Mouse (Mus musculus) right cerebral cortex, postnatal 25 days (tissue): ENCODE measurements around the gene Epha6.

Experiments
- DNase-seq: peaks from one replicate; pipeline ENCODE4 v3.0.0; 2022

The Epha6 gene

DNA sequence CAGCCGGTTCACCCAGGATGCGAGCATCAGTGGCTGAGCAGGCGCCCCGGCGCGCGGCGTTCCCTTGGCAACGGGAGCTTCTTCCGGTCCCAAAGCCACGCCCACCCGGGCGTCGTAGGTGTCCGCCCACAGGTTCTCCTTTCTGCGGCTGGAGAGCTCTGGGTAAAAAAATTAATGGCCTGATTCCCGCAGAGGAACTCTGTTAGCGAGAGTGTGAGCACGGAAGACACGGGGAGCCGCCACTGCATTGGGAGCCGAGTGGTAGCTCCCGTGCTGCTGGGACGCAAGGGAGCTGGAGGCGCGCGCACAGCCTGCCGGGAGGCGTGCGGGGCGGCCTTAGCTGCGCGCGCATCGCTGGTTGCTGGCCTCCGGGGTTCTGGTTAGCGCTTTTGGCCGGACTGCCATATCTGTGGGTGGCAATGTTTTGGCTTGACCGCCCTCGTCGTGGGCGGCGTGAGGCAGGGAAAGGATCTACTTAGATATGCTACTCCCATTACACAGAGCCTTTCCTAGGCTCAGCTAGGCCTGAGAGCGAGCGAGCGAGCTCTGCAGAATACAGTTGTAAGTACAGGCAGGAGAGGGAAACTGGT, 966.1 kb downstream of the Epha6 start, which contains the start of gene Arl6:
Arl6 (minus strand) TSS at position 290 of the 590 bp plus-strand sequence.
- peak; percentile 96 for DNase-seq

DNA sequence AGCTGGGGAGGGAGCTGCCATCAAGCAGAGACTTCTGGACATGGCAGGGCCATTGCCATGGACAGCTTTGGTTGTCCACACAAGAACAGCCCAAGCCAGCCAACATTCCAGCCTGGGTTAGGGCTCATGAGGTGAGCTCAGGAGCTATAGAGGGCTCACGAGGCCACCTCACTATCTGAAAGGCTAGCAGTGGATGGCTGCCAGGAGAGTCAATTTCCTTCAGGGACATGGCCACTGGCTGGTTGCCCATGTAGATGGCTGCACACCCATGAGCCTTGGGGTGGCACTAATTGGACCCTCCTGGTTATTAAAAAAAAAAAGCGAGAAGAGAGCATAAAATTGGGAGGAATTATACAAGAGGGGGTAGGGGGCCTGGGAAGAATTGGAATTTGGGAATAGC, 970.7 kb downstream of the Epha6 start:
- no peak for DNase-seq

- no peak for DNase-seq
Measured at GRCm38 (mm10) chr16:59621554-59621953, 983.8 kb downstream of the Epha6 start.

- peak; percentile 24 for DNase-seq
Measured at GRCm38 (mm10) chr16:59617167-59617566, 988.2 kb downstream of the Epha6 start.

GRCm38 (mm10) chr16:59615675-59616074, 989.7 kb downstream of the Epha6 start:
- no peak for DNase-seq

DNA sequence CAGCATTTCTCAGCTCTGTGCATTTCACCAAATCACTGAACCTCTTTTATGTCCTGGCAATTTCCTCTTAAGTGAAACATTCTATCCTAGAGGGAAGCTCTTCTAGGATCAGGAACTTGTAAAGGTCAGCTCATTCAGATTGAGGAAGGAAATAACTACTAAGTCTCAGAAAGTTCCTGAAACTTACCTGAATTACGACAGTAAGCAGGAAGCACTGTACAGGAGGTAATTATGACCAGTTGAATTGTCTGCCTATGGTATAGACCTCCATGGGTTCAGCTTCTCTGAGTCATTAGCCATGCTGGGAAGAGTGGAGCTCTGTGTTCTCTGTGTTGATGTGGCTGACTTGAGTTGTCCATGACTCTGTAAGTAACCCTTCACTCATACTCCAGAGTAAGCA, 994.6 kb downstream of the Epha6 start:
- no peak for DNase-seq

GRCm38 (mm10) chr16:59604078-59604781, 1001.1 kb downstream of the Epha6 start:
- no peak for DNase-seq
